Mouse (Mus musculus): ENCODE measurements around the gene Lingo3.
"Not testable (repeated sequence)": the region's sequence is repeated elsewhere in the genome, so short reads cannot be mapped to it uniquely, and the experiment has no call there.

The Lingo3 gene

GRCm38 (mm10) chr10:80819406-80819805 is 24.4 kb downstream of the Lingo3 start:
- no peak for DNase-seq (ENCODE audit: low spot score)

DNA sequence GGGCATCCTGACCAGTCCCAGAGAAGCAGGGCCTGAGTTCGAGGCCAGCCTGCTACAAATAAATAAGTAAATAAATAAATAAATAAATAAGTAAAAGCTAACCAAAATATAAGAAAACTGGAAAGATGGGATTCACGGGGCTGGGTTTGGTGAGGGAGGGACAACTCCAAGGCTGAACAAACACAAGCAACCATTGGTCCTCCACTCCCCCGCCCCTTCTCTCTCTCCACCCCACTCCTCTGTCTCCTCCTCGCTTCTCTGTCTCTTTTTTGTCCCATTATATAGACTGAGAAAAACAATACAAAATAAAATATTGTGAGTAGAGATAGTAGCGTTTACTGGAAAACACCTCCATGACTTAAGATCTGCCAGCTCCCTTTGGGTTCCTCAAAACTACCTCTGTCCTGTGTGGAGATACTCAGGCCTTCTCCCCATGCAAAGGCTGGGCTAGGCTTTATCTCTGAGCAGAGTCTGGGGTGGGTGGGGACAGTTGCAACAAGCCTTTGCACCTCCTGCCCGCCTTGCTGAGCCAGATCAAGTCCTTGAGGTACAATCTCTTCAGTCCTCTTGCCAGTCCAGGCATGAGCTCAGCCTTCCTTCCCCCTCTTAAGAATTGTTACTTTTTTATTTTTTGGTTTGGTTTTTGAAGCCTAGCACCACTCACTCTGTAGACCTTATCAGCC is 25.1 kb downstream of the Lingo3 start:
- peak; percentile 42 for DNase-seq (ENCODE audit: low spot score)

GRCm38 (mm10) chr10:80817955-80818354 is 25.9 kb downstream of the Lingo3 start:
- DNase-seq (ENCODE audit: low spot score): not testable (repeated sequence)

DNA sequence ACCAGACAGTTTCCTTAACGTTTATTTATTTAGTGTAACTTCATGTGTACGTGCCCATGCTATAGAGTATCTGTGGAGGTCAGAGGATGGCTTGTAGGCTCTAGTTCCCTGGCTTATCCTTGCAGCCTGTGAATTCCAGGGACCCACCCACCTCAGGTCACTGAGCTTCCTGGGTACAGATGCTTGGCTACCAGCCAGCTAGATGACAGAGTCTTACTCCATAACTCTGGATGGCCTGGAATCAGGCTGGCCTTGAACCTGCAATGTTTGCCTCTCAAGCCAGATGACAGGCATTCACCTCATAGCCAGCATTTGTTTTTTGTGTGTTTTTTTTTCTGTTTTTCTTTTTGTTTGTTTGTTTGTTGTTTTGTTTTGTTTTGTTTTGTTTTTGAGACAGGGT is 26.7 kb downstream of the Lingo3 start:
- no peak for DNase-seq (ENCODE audit: low spot score)

- DNase-seq (ENCODE audit: low spot score): not testable (repeated sequence)
These were observed 27.5 kb downstream of the Lingo3 start for GRCm38 (mm10) chr10:80816303-80816702.

DNA sequence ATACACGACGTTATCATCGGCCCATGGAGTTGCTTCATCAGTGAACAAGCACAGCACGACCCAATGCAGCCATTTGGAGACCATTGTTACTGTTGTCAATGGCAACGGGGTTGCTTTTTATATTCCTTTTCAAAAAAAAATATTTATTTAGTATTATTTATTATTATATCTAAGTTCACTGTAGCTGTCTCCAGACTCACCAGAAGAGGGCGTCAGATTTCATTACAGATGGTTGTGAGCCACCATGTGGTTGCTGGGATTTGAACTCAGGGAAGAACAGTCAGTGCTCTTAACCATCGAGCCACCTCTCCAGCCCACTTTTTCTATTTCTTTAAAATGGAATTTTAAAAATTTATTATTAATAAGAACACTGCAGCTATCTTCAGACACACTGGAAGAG is 29.0 kb downstream of the Lingo3 start:
- no peak for DNase-seq (ENCODE audit: low spot score)

GRCm38 (mm10) chr10:80813366-80813765 is 30.5 kb downstream of the Lingo3 start, which contains the start of gene Jsrp1:
TSS of gene Jsrp1 (minus strand) at chr10:80813498.
- DNase-seq (ENCODE audit: low spot score): no peak

DNA sequence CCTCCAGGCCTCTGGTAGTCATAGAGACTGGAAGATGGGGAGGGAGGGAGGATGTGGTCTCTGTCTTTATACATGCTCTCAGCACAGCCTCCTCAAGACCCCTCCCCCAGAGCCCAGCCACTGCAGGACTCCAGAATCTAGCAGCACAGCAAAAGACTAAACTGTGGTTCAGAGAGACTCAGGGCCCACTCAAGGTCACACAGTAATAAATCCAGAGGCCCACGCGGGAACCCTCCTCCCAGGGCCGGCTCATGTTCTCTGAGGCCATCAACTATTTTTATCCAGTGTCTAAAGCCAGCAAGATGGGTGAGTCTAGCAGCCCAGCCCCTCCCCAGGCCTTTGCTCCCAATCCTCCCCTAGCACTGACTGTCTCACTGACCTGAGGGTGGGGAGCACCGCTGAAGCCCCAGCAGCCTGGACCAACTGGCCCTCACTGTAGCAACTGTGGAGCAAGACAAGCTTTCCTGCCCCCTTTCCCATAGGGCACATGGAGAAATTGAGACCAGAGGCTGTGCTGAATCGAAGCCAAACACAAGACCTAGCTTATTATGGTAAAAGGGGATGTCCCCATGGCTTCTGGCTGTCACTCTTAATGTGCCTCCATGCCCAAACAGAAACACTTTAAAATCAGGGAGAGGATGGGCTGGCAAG is 31.3 kb downstream of the Lingo3 start:
- DNase-seq (ENCODE audit: low spot score): no peak

GRCm38 (mm10) chr10:80810084-80810483 is 33.8 kb downstream of the Lingo3 start:
- no peak for DNase-seq (ENCODE audit: low spot score)

- DNase-seq (ENCODE audit: low spot score): no peak
These were observed 34.7 kb downstream of the Lingo3 start for GRCm38 (mm10) chr10:80808985-80809632.

- no peak for DNase-seq (ENCODE audit: low spot score)
These were observed 35.5 kb downstream of the Lingo3 start for GRCm38 (mm10) chr10:80808099-80808984.

- peak; percentile 72 for DNase-seq (ENCODE audit: low spot score)
These were observed 36.7 kb downstream of the Lingo3 start for GRCm38 (mm10) chr10:80807057-80807627.

DNA sequence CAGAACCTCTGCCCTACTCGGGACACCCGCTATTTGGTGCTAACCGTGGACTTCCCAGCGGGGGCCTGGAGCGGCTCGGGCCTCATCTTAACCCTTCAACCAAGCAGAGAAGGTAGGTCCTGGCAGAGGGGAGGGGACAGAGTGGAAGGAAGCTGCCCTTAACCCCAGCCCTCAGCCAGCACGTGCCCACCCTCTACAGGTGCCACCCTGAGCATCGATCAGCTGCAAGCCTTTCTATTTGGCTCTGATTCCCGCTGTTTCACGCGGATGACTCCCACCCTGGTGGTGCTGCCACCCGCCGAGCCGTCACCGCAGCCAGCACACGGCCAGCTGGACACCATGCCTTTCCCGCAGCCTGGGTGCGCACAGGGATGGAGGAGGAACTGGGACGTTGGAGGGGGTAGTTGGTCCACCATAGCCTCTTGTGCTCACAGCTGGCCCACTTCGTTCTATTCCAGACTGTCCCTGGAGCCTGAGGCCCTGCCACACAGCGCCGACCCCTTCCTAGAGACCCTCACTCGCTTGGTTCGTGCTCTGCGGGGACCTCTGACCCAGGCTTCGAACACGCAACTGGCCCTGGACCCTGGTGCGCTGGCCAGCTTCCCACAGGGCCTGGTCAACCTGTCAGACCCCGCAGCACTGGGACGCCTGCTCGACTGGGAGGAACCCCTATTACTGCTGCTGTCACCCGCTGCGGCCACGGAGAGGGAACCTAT is 37.3 kb downstream of the Lingo3 start:
- no peak for DNase-seq (ENCODE audit: low spot score)

- DNase-seq (ENCODE audit: low spot score): peak; percentile 78
These were observed 37.9 kb downstream of the Lingo3 start for GRCm38 (mm10) chr10:80805925-80806324.

- DNase-seq (ENCODE audit: low spot score): no peak
These were observed 38.5 kb downstream of the Lingo3 start for GRCm38 (mm10) chr10:80805322-80805721.

- no peak for DNase-seq (ENCODE audit: low spot score)
These were observed 38.9 kb downstream of the Lingo3 start, which contains the start of gene Amh for GRCm38 (mm10) chr10:80804916-80805315. TSS of gene Amh (plus strand) at chr10:80805243.

GRCm38 (mm10) chr10:80804340-80804739 is 39.5 kb downstream of the Lingo3 start:
- DNase-seq (ENCODE audit: low spot score): no peak

DNA sequence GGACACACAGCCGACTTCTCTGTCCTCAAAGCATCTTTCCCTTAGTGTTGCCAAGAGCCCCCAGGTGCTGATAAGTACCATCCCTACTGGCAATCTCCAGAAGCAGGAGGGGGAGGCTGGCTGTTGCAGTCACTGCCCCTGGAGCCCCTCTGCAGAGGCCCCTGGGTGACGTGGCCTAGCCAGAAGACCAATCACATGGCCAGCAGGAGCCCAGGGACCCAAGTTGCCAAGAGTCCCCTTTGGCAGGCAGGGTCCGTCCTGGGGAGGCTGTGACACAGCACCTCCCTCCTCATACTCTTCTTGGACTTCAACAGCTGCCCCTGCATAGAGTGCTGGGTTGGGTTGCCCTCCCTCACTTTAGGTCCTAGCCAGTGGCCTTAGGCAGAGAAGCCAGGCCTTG is 40.8 kb downstream of the Lingo3 start:
- no peak for DNase-seq (ENCODE audit: low spot score)

DNA sequence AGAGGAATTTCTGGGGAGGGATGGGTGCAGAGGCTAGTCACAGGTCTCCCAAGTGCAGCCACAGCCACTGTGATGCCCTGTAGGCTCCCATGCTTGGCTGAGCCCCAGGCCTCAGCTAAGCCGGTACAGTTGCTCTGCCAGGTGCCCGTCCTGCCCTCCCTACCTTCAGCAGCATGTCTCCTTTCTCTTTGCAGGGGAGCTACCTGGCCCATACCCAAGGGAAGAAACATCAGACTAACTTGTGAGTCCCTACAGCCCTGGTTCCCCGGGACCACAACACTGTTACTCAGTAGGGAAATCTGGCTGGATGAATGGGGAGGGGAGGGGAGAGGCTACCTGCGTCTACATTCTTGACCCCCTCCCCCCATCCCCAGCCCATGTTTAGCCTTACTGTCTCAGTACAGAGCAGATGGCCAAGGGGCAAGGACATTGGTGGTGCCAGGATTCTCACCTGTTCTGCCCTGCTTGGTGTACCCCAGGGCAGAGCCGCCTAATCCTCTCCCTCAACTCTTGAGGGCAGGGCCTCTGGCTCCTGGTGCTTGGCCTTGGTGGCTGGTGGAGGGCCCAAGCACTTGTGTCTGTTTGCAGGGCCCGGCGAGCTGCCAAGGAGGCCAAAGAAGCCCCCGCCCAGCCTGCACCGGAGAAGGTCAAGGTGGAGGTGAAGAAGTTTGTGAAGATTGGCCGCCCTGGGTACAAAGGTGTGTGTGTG is 41.5 kb downstream of the Lingo3 start:
- DNase-seq (ENCODE audit: low spot score): no peak

- no peak for DNase-seq (ENCODE audit: low spot score)
These were observed 44.7 kb downstream of the Lingo3 start for GRCm38 (mm10) chr10:80799070-80799566.
